Mouse (Mus musculus) embryonic facial prominence, embryonic 11.5 days (tissue): Measurements from ENCODE around the gene Zfp704. TPM values are rescaled to one million over a fixed set of nuclear protein-coding genes. Genes with fewer than 3 reads are reported as not detected.

Experiments used
- ATAC-seq: fragments of 200-750 bp; cut with Nextera tagmentation; replicated peaks from 2 replicates; pipeline ENCODE4 v1.8.0; 2017; ENCODE audit warnings: low read depth; ENCODE audit not compliant: insufficient number of reproducible peaks, low FRiP score, low TSS enrichment
- DNase-seq: peaks from one replicate; pipeline ENCODE4 v3.0.0-alpha.2; 2015; ENCODE audit warnings: low spot score
- H3K27ac ChIP-seq: fragments of 300-500 bp; sonication (generic); replicated peaks from 2 replicates; pipeline ENCODE4 v1.5.1; 2014; ENCODE audit warnings: mild to moderate bottlenecking, low read depth, low read length, control low read depth
- H3K27me3 ChIP-seq: fragments of 300-500 bp; sonication (generic); 2 replicates; pipeline ENCODE4 v1.6.1; 2014; ENCODE audit warnings: mild to moderate bottlenecking, low read length, moderate library complexity, mixed read lengths; ENCODE audit not compliant: control insufficient read depth, insufficient read depth
- H3K36me3 ChIP-seq: fragments of 300-500 bp; sonication (generic); replicated peaks from 2 replicates; pipeline ENCODE4 v1.6.1; 2014; ENCODE audit warnings: low read depth, mild to moderate bottlenecking, low read length, moderate library complexity, mixed read lengths; ENCODE audit not compliant: control insufficient read depth, insufficient read depth
- H3K4me1 ChIP-seq: fragments of 300-500 bp; sonication (generic); 2 replicates; pipeline ENCODE4 v1.6.1; 2014; ENCODE audit warnings: low read length, mixed read lengths; ENCODE audit not compliant: control insufficient read depth, insufficient read depth
- H3K4me2 ChIP-seq: fragments of 300-500 bp; sonication (generic); 2 replicates; pipeline ENCODE4 v1.6.1; 2014; ENCODE audit warnings: low read depth, mild to moderate bottlenecking, control low read depth, low read length, moderate library complexity
- H3K4me3 ChIP-seq: fragments of 300-500 bp; sonication (generic); 2 replicates; pipeline ENCODE4 v1.5.1; 2014; ENCODE audit warnings: low read depth, low read length, control low read depth
- H3K9ac ChIP-seq: fragments of 300-500 bp; sonication (generic); replicated peaks from 2 replicates; pipeline ENCODE4 v1.6.1; 2014; ENCODE audit warnings: mild to moderate bottlenecking, control low read depth, low read length
- H3K9me3 ChIP-seq: fragments of 300-500 bp; sonication (generic); replicated peaks from 2 replicates; pipeline ENCODE4 v1.6.1; 2016; ENCODE audit warnings: mild to moderate bottlenecking, low read length, inconsistent platforms, mixed read lengths; ENCODE audit not compliant: control insufficient read depth
- WGBS: fragments of 180-500 bp; shearing (Covaris S2); extraction: QIAGEN DNeasy Blood & Tissue Kit; methylation state at CpG from one replicate; pipeline ENCODE4 v1.1.7; 2014; 5-methylcytosine and 5-hydroxymethylcytosine counted together
- polyA plus RNA-seq: library from polyadenylated mRNA; unstranded; fragments of >200 nt; fragmentation: Nextera tagmentation; extraction: Ambion mirVana; gene quantifications from 2 replicates; pipeline ENCODE4 v1.2.1, GENCODE M21; 2014

Zfp704 gene
- polyA plus RNA-seq, 1 experiment from 2014 or later: 6.9 TPM

GRCm38 (mm10) chr3:9444558-9444957 lies 165.3 kb downstream of the Zfp704 start:
- Histone ChIP-seq H3K4me3 (no peak overlapping the region), H3K4me2 (no peak overlapping the region), H3K4me1 (no peaks in the 10 kb centered on the region), H3K9ac (no peak overlapping the region), H3K27ac (no peak overlapping the region), H3K9me3 (0 out of 2 replicates have a peak, but pooled peaks cover 3% of the 10 kb centered on the region), H3K36me3 (no peaks in the 10 kb centered on the region; the same call in 1 of the 2 replicates), H3K27me3 (no peaks in the 10 kb centered on the region)
- WGBS: 72% methylated on average over 5 of the region's 5 CpGs
- ATAC-seq (no peak), DNase-seq (no peak)

GRCm38 (mm10) chr3:9443981-9444380 lies 165.9 kb downstream of the Zfp704 start:
- WGBS: 93% methylated on average over 7 of the region's 7 CpGs
- ATAC-seq: no peak
- Histone ChIP-seq H3K9ac (no peak overlapping the region), H3K9me3 (0 out of 2 replicates have a peak, but pooled peaks cover 3% of the 10 kb centered on the region), H3K4me3 (no peak overlapping the region), H3K27me3 (no peaks in the 10 kb centered on the region), H3K36me3 (no peaks in the 10 kb centered on the region; the same call in 1 of the 2 replicates), H3K4me2 (no peak overlapping the region), H3K27ac (no peak overlapping the region), H3K4me1 (no peaks in the 10 kb centered on the region)
- no peak for DNase-seq

GRCm38 (mm10) chr3:9443476-9443875 lies 166.4 kb downstream of the Zfp704 start:
- 0 out of 2 replicates have a peak, but pooled peaks cover under 1% of the 10 kb centered on the region for H3K9me3 ChIP-seq
- no peaks in the 10 kb centered on the region for H3K27me3 ChIP-seq
- 76% methylated on average over 2 of the region's 2 CpGs for WGBS
- no peak overlapping the region for H3K4me2 ChIP-seq
- no peak overlapping the region for H3K9ac ChIP-seq
- H3K4me3 ChIP-seq: no peak overlapping the region
- no peak for DNase-seq
- no peaks in the 10 kb centered on the region; the same call in 1 of the 2 replicates for H3K36me3 ChIP-seq
- H3K4me1 ChIP-seq: no peaks in the 10 kb centered on the region
- ATAC-seq: no peak
- H3K27ac ChIP-seq: no peak overlapping the region

GRCm38 (mm10) chr3:9441566-9442540 lies 168.0 kb downstream of the Zfp704 start:
- Histone ChIP-seq H3K36me3 (no peaks in the 10 kb centered on the region; the same call in 1 of the 2 replicates), H3K4me1 (no peaks in the 10 kb centered on the region), H3K4me3 (no peak overlapping the region), H3K27ac (no peak overlapping the region), H3K9ac (no peak overlapping the region), H3K9me3 (no peaks in the 10 kb centered on the region), H3K4me2 (no peak overlapping the region), H3K27me3 (no peaks in the 10 kb centered on the region)
- DNase-seq (no peak), ATAC-seq (no peak)
- 88% methylated on average over 27 of the region's 27 CpGs for WGBS

GRCm38 (mm10) chr3:9440466-9440865 lies 169.4 kb downstream of the Zfp704 start:
- ATAC-seq: no peak
- WGBS: 64% methylated on average over 6 of the region's 6 CpGs

GRCm38 (mm10) chr3:9439619-9440286 lies 170.1 kb downstream of the Zfp704 start:
- DNase-seq (no peak), ATAC-seq (no peak)
- no peak overlapping the region for H3K9ac ChIP-seq
- H3K4me3 ChIP-seq: no peak overlapping the region
- H3K9me3 ChIP-seq: no peaks in the 10 kb centered on the region
- H3K27me3 ChIP-seq: no peaks in the 10 kb centered on the region
- 86% methylated on average over 11 of the region's 11 CpGs for WGBS
- H3K4me1 ChIP-seq: no peaks in the 10 kb centered on the region
- H3K36me3 ChIP-seq: no peaks in the 10 kb centered on the region
- no peak overlapping the region for H3K27ac ChIP-seq
- no peak overlapping the region for H3K4me2 ChIP-seq

More at GRCm38 (mm10) chr3:9440466-9440865, 169.4 kb downstream of the Zfp704 start:
- no peak overlapping the region for H3K4me2 ChIP-seq
- H3K9ac ChIP-seq: no peak overlapping the region
- no peak overlapping the region for H3K4me3 ChIP-seq
- H3K27me3 ChIP-seq: no peaks in the 10 kb centered on the region
- no peaks in the 10 kb centered on the region; the same call in 1 of the 2 replicates for H3K36me3 ChIP-seq
- DNase-seq: no peak
- no peak overlapping the region for H3K27ac ChIP-seq
- H3K4me1 ChIP-seq: no peaks in the 10 kb centered on the region
- H3K9me3 ChIP-seq: no peaks in the 10 kb centered on the region

- Histone ChIP-seq H3K27me3 (no peaks in the 10 kb centered on the region), H3K9ac (no peak overlapping the region), H3K4me2 (no peak overlapping the region), H3K4me1 (no peaks in the 10 kb centered on the region), H3K27ac (no peak overlapping the region), H3K4me3 (no peak overlapping the region), H3K9me3 (no peaks in the 10 kb centered on the region), H3K36me3 (no peaks in the 10 kb centered on the region)
- WGBS: 89% methylated on average over 6 of the region's 6 CpGs
- no peak for ATAC-seq
- DNase-seq: no peak
These were observed 173.6 kb downstream of the Zfp704 start for GRCm38 (mm10) chr3:9436256-9436655.
